Mouse (Mus musculus): ENCODE data around the gene Ceacam2. TPM values are rescaled to one million over a fixed set of nuclear protein-coding genes. Genes with fewer than 3 reads are reported as not detected.
"Not testable (repeated sequence)": the region's sequence is repeated elsewhere in the genome, so short reads cannot be mapped to it uniquely, and the experiment has no call there.

The Ceacam2 gene
- polyA plus RNA-seq, 1 experiment = 0.16 TPM

DNA sequence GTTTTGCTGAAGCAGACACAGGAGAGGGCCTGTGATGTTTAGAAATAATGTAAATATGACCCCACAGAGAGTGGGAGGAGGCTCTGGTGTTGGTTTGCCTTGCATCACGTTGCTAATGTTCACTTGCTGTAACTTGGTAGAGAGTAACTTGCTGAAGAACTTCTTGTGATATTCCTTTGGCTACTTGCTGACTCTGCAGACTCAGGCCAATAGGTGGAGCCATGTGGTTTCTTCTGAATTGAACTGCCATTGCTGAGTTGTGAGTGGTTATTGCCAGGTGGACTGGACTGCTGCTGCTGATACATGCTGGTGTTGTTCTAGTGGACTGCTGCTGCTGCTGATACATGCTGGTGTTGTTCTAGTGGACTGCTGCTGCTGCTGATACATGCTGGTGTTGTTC is 53.5 kb downstream of the Ceacam2 start:
- peak in 1 of 2 experiments; percentile 31 for DNase-seq (ENCODE audit: extremely low spot score in 1 of 2, low spot score in 1 of 2)

DNA sequence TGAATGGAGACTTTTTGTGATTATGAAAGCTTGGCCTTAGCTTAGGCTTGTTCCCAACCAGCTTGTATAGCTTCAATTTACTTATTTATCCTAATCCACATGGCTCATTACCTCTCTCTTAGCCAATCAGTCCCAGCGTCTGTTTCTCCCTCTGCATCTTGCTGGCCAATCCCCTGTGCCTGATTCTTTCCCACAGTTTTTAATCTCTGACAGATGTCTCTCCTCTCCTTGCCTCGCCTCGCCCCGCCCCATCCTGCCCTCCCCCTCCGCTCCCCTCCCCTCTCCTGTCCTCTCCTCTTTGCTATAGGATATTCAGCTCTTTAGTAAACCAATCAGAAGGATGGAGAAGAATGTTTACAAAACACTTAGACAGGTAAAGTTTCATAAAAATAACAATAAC is 54.6 kb downstream of the Ceacam2 start:
- DNase-seq (ENCODE audit: extremely low spot score in 1 of 2, low spot score in 1 of 2) = no peak

DNA sequence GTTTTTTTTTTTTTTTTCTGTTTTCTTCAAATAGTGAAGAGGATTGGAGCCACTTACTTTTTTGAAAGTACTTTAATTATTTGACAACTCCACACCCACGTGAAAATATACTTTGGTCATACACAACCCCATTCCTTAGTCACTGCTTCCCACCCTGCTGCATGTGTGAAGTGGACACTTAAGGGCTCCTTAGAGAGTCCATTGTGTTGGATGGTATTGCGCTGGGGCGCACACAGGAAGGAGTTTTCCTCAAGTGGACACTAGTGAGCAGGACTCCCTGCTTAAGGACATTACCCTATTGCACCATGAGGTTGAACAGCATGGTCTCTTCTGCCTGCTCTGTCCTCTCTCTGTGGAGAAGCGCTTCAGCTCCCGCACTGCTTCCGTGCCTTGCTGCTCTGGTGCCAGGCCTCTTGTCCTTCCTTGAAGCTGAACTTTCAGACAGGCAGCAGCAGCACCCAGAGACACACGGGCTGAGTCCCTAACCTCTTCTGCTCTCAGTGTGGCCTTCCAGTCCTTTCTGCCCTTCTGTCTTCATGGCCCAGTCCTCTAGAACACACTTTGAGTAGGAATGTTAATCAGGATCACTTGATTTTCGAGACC is 56.4 kb downstream of the Ceacam2 start:
- DNase-seq (ENCODE audit: extremely low spot score in 1 of 2, low spot score in 1 of 2) = no peak

DNA sequence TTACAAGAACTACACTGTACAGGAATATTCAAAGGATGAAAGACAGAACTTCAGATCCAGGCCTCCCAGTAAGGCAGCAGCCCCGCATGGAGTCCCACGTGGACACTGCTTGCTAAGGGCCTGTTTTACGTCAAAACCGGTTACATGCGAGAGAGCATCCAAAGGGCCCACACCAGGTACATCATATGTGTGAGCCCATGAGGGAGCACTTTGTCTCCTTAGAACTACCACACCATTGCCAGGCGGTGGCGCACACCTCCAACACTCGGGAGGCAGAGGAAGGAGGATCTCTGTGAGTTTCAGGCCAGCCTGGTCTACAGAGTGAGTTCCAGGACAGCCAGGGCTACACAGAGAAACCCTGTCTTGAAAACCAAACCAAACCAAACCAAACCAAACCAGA is 58.9 kb downstream of the Ceacam2 start:
- not testable (repeated sequence) for DNase-seq (ENCODE audit: extremely low spot score in 1 of 2, low spot score in 1 of 2)

DNA sequence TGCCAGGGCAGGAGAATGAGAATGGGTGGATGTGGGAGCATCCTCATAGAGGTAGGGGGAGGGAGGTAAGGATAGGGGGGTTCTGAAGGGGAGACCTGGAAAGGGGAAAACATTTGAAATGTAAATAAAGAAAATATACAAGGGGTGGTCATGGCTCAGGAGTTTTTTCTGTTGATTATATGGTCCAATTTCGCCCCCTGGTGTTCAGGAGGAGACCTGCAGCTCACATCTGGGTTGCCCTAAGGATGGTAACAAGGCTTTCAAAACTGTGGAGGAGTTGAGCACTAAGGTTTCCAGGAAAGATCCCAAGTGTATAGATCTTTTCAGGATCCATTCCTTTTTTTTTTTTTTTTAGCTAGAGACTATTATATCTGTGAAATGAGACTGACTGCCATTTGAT is 60.2 kb downstream of the Ceacam2 start:
- DNase-seq (ENCODE audit: extremely low spot score in 1 of 2, low spot score in 1 of 2) = peak in 1 of 2 experiments; percentile 57

- not testable (repeated sequence) for DNase-seq (ENCODE audit: extremely low spot score in 1 of 2, low spot score in 1 of 2)
These were observed 61.9 kb downstream of the Ceacam2 start for GRCm38 (mm10) chr7:25477752-25478093.

- DNase-seq (ENCODE audit: extremely low spot score in 1 of 2, low spot score in 1 of 2) = peak in 1 of 2 experiments; percentile 12
These were observed 62.4 kb downstream of the Ceacam2 start, which contains the start of gene Ceacam1 for GRCm38 (mm10) chr7:25477091-25477751. Gene Ceacam1 (minus strand): TSS chr7:25477603.

GRCm38 (mm10) chr7:25471821-25472220 is 67.8 kb downstream of the Ceacam2 start:
- not testable (repeated sequence) for DNase-seq (ENCODE audit: extremely low spot score in 1 of 2, low spot score in 1 of 2)

Other genes starting within 250 kb of the Ceacam2 start
- gene Pafah1b3, start 241.9 kb downstream of the Ceacam2 start, polyA plus RNA-seq (2012; rRNA removed) = 33.5 and 43.0 TPM in 2 replicates
- 0.17 and 0.28 TPM in 2 replicates for gene Prr19, start 238.4 kb downstream of the Ceacam2 start, polyA plus RNA-seq (2012; rRNA removed)
- 74.6 and 90.4 TPM in 2 replicates for gene Tmem145, start 233.8 kb downstream of the Ceacam2 start, polyA plus RNA-seq (2012; rRNA removed)
- gene Megf8, start 222.7 kb downstream of the Ceacam2 start, polyA plus RNA-seq (2012; rRNA removed) = 65.2 and 67.0 TPM in 2 replicates
- gene Cnfn, start 170.1 kb downstream of the Ceacam2 start, polyA plus RNA-seq (2012; rRNA removed) = not detected in 2 replicates
- 9.9 and 12.5 TPM in 2 replicates for gene Lipe, start 141.1 kb downstream of the Ceacam2 start, polyA plus RNA-seq (2012; rRNA removed)
- gene Cxcl17, start 127.0 kb downstream of the Ceacam2 start, polyA plus RNA-seq (2012; rRNA removed) = not detected in 2 replicates
- gene Ceacam1, start 62.3 kb downstream of the Ceacam2 start, polyA plus RNA-seq (2012; rRNA removed) = 4.2 and 4.9 TPM in 2 replicates
- 0.15 and 0.36 TPM in 2 replicates for gene Erich4, start 76.0 kb upstream of the Ceacam2 start, polyA plus RNA-seq (2012; rRNA removed)
- gene Dmac2, start 79.6 kb upstream of the Ceacam2 start, polyA plus RNA-seq (2012; rRNA removed) = 78.7 and 82.1 TPM in 2 replicates
- 0.95 and 1.1 TPM in 2 replicates for gene B3gnt8, start 86.8 kb upstream of the Ceacam2 start, polyA plus RNA-seq (2012; rRNA removed)
- 67.9 and 71.9 TPM in 2 replicates for gene Bckdha, start 119.1 kb upstream of the Ceacam2 start, polyA plus RNA-seq (2012; rRNA removed)
- gene Exosc5, start 119.3 kb upstream of the Ceacam2 start, polyA plus RNA-seq (2012; rRNA removed) = 33.9 TPM in 2 replicates
- 49.8 and 52.0 TPM in 2 replicates for gene Tmem91, start 135.3 kb upstream of the Ceacam2 start, polyA plus RNA-seq (2012; rRNA removed)
- 54.8 and 62.4 TPM in 2 replicates for gene B9d2, start 140.9 kb upstream of the Ceacam2 start, polyA plus RNA-seq (2012; rRNA removed)
- 7.0 and 7.2 TPM in 2 replicates for gene Tgfb1, start 147.1 kb upstream of the Ceacam2 start, polyA plus RNA-seq (2012; rRNA removed)
- 60.3 and 64.0 TPM in 2 replicates for gene Ccdc97, start 179.2 kb upstream of the Ceacam2 start, polyA plus RNA-seq (2012; rRNA removed)
- gene Hnrnpul1, start 214.9 kb upstream of the Ceacam2 start, polyA plus RNA-seq (2012; rRNA removed) = 47.2 and 47.7 TPM in 2 replicates
- gene Axl, start 248.8 kb upstream of the Ceacam2 start, polyA plus RNA-seq (2012; rRNA removed) = 32.3 and 34.9 TPM in 2 replicates